Mouse (Mus musculus) midbrain, embryonic 14.5 days (tissue): ENCODE measurements around the gene Piwil1. TPM values are rescaled to one million over a fixed set of nuclear protein-coding genes. Genes with fewer than 3 reads are reported as not detected.

Experiments
- ATAC-seq: fragments of 200-750 bp; cut with Nextera tagmentation; 2 replicates; pipeline ENCODE4 v1.8.0; 2017; ENCODE audit warnings: moderate number of reproducible peaks, moderate library complexity; ENCODE audit not compliant: low FRiP score, low TSS enrichment
- DNase-seq: peaks from one replicate; pipeline ENCODE4 v3.0.0-alpha.2; 2015
- H3K27ac ChIP-seq: fragments of 300-500 bp; sonication (generic); replicated peaks from 2 replicates; pipeline ENCODE4 v1.5.1; 2014; ENCODE audit warnings: mild to moderate bottlenecking, low read depth, low read length, moderate library complexity
- H3K27me3 ChIP-seq: fragments of 300-500 bp; sonication (generic); 2 replicates; pipeline ENCODE4 v1.6.1; 2014; ENCODE audit warnings: low read length, control low read depth, mixed read lengths; ENCODE audit not compliant: control insufficient read depth, insufficient read depth
- H3K36me3 ChIP-seq: fragments of 300-500 bp; sonication (generic); 2 replicates; pipeline ENCODE4 v1.6.1; 2014; ENCODE audit warnings: low read length, control low read depth; ENCODE audit not compliant: control insufficient read depth, insufficient read depth
- H3K4me1 ChIP-seq: fragments of 300-500 bp; sonication (generic); 2 replicates; pipeline ENCODE4 v1.6.1; 2014; ENCODE audit warnings: mild to moderate bottlenecking, antibody characterized with exemption, low read length, control low read depth; ENCODE audit not compliant: control insufficient read depth, insufficient read depth
- H3K4me2 ChIP-seq: fragments of 300-500 bp; sonication (generic); 2 replicates; pipeline ENCODE4 v1.6.1; 2014; ENCODE audit warnings: mild to moderate bottlenecking, low read length, moderate library complexity
- H3K4me3 ChIP-seq: fragments of 300-500 bp; sonication (generic); replicated peaks from 2 replicates; pipeline ENCODE4 v1.5.1; 2014; ENCODE audit warnings: low read depth, low read length
- H3K9ac ChIP-seq: fragments of 300-500 bp; sonication (generic); replicated peaks from 2 replicates; pipeline ENCODE4 v1.6.1; 2014; ENCODE audit warnings: mild to moderate bottlenecking, low read length, moderate library complexity
- H3K9me3 ChIP-seq: fragments of 300-500 bp; sonication (generic); 2 replicates; pipeline ENCODE4 v1.6.1; 2016; ENCODE audit warnings: low read length, control low read depth, mixed read lengths; ENCODE audit not compliant: control insufficient read depth
- WGBS: fragments of 180-500 bp; shearing (Covaris S2); extraction: QIAGEN DNeasy Blood & Tissue Kit; methylation state at CpG from one replicate; pipeline ENCODE4 v1.1.7; 2014; 5-methylcytosine and 5-hydroxymethylcytosine counted together
- polyA plus RNA-seq: library from polyadenylated mRNA; unstranded; fragments of >200 nt; fragmentation: Nextera tagmentation; extraction: Ambion mirVana; gene quantifications from 2 replicates; pipeline ENCODE4 v1.2.1, GENCODE M21; 2014

The Piwil1 gene
- polyA plus RNA-seq, 1 experiment from 2014 or later: 0.20 TPM

DNA sequence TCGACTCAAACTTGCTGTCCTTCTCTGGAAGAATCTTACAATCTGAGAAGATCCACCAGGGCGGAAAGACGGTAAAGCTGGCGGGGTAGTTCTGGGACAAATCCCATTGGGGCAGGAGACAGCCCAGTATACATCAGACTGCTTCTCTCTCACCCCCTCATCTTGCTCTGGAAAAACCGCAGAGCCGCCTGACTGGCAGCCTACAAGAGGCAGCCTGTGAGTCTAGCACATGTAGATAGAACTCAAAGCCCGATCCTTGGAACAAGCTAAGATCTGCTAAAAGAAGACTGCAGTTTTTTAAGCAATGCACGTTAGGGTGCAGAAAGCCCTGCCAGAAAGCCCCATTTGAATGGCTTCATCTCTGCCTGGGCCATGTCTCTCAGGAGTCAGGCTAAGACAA is 43.9 kb downstream of the Piwil1 start:
- no peak for DNase-seq
- no peak for ATAC-seq
- Histone ChIP-seq H3K9me3 (no peaks in the 10 kb centered on the region), H3K27me3 (no peaks in the 10 kb centered on the region), H3K9ac (no peak overlapping the region), H3K4me3 (no peak overlapping the region), H3K27ac (no peak overlapping the region), H3K4me2 (no peak overlapping the region), H3K4me1 (no peaks in the 10 kb centered on the region), H3K36me3 (no peaks in the 10 kb centered on the region)
- 83% methylated on average over 8 of the region's 8 CpGs for WGBS

DNA sequence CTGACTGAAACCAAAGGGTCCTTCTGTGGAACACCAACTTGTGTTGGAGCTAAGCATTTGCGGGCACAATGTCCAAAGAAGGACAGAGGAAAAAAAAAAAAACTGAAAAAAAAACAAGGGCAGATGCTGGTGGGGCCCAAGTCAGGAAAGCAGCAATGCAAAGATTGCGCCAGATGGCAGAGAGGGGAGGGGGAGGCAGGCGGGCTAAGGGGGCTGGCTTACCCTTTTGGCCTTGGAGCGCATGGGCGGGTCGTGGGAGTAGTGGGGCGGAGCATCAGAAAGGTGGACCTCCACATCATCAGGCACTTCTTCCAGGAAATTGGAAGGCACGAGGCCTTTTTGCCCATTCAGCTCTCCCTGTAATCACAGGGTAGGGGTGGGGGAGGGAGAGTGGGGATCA is 58.8 kb downstream of the Piwil1 start:
- Histone ChIP-seq H3K4me3 (no peak overlapping the region), H3K36me3 (0 out of 2 replicates have a peak, but pooled peaks cover 3% of the 10 kb centered on the region), H3K27me3 (no peaks in the 10 kb centered on the region), H3K4me2 (no peak overlapping the region), H3K9me3 (no peaks in the 10 kb centered on the region), H3K27ac (no peak overlapping the region), H3K9ac (no peak overlapping the region), H3K4me1 (no peaks in the 10 kb centered on the region)
- WGBS: 52% methylated on average over 8 of the region's 8 CpGs
- ATAC-seq: no peak
- no peak for DNase-seq

DNA sequence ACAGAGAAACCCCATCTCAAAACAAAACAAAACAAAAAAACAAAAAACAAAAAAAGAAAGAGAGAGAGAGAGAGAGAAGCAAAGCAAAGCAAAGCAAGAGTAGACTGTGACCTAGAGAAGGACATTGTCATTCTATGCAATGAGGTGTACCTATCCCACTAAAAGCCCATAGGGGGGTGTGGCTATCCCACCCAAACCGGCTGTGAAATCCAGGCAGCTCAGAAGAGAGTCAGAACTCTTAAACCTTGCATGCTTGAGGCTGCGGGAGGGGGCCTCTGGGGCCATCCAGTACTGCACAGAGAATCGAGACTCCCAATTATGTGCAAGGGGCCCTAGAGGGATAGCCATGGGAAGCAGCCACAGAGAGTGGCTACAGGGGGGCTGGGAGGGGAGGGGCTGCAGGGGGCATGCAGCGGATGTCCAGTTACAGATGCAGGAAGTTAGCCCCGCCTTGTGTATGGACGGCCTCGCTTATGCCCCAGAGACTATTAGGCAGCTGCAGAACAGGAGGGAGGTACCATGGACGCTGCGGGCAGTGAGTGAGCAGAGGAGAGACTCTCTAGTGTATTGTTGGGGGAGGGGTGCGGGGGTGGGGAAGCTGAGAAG is 66.8 kb downstream of the Piwil1 start:
- Histone ChIP-seq H3K27ac (no peak overlapping the region), H3K9me3 (no peaks in the 10 kb centered on the region), H3K27me3 (no peaks in the 10 kb centered on the region), H3K4me3 (no peak overlapping the region), H3K4me1 (peaks cover 5% of the 10 kb centered on the region), H3K4me2 (peak overlapping the region; percentile 32), H3K36me3 (no peaks in the 10 kb centered on the region), H3K9ac (no peak overlapping the region; the same call in 1 of the 2 replicates)
- DNase-seq (peak; percentile 39), ATAC-seq (peak; percentile 27; the same call in 1 of the 2 replicates)
- WGBS: 6% methylated on average over 10 of the region's 10 CpGs

DNA sequence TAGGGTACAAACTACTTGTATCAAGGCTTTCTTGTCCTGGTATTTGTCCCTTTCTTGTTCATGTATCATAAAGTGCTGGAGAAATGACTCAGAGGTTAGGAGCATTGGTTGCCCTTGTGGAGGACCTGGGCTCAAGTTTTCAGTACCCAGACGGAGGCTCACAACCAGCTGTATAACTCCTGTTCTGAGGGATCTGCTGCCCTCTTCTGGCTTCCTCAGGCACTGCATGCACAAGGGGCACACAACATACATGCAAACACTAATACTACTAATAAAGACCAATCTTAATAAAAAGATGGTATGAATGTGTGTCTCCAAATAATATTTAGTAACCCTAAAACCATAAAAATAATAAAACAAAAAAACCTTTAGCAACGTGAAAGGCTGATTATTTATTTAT is 74.1 kb downstream of the Piwil1 start:
- WGBS: 66% methylated on average over 2 of the region's 2 CpGs

DNA sequence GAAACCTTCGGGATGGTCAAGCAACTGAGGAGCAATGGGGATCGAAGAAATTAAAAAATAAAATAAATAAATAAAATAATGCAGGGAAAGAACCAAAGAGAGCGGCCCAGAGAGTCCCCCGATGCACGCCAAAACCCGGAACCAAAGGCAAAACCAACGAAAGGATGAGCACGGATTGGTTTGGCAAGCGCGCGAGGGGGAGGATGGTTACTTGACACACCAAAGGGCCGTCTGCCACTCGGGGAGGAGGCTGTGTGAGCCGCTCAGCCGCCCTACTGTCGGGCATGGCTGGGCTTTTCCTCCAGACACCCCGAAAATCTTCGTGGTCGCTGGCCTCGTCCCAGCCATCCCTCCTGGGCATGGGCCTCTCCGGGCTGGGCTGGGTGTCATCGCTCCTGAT is 79.3 kb downstream of the Piwil1 start:
- Histone ChIP-seq H3K4me2 (no peak overlapping the region), H3K4me3 (no peak overlapping the region), H3K27me3 (no peaks in the 10 kb centered on the region), H3K4me1 (0 out of 2 replicates have a peak, but pooled peaks cover 3% of the 10 kb centered on the region), H3K9me3 (no peaks in the 10 kb centered on the region), H3K36me3 (no peaks in the 10 kb centered on the region), H3K9ac (no peak overlapping the region), H3K27ac (no peak overlapping the region)
- 69% methylated on average over 22 of the region's 22 CpGs for WGBS
- DNase-seq (no peak), ATAC-seq (no peak)

More for the DNA sequence above, 74.1 kb downstream of the Piwil1 start:
- Histone ChIP-seq H3K36me3 (no peaks in the 10 kb centered on the region), H3K4me1 (no peaks in the 10 kb centered on the region), H3K27me3 (no peaks in the 10 kb centered on the region), H3K27ac (no peak overlapping the region), H3K4me3 (no peak overlapping the region), H3K4me2 (no peak overlapping the region), H3K9ac (no peak overlapping the region), H3K9me3 (no peaks in the 10 kb centered on the region)
- ATAC-seq: no peak
- no peak for DNase-seq

DNA sequence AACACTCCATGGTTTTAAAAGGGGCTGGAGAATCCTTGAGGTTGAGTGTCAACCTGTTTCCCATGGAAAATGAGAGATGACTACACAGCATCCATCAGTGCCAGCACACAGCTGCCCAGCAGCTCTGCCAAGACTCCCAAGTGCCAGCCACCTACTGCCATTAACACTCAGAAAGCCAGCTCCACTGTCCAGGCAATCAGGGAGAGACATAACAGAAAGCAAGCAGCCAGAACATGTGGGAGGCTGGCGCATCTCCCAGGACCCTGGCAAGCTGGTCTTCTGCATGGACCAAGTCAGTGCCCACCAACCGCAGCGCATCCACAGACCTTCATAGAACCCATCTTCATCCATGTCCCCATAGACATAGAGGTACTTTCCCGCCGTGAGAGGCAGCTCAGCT is 98.3 kb downstream of the Piwil1 start:
- H3K9me3 ChIP-seq: no peaks in the 10 kb centered on the region
- H3K4me2 ChIP-seq: no peak overlapping the region
- no peak for DNase-seq
- no peaks in the 10 kb centered on the region for H3K4me1 ChIP-seq
- ATAC-seq: no peak
- H3K36me3 ChIP-seq: peaks cover 9% of the 10 kb centered on the region
- H3K27me3 ChIP-seq: no peaks in the 10 kb centered on the region
- no peak overlapping the region for H3K27ac ChIP-seq
- H3K4me3 ChIP-seq: no peak overlapping the region
- WGBS: 94% methylated on average over 5 of the region's 5 CpGs
- H3K9ac ChIP-seq: no peak overlapping the region

Other genes with a start within 250 kb of the Piwil1 start
- gene Fzd10, start 101.7 kb upstream of the Piwil1 start, polyA plus RNA-seq: 10.1 and 11.6 TPM in 2 replicates